Mouse (Mus musculus): ENCODE results near the gene Tex52.

The Tex52 gene

GRCm38 (mm10) chr6:128375192-128375591, at the start of gene Tex52, which contains the start of gene Gm44596:
Gene Tex52 (plus strand): TSS chr6:128375456.
Gene Gm44596 (plus strand): TSS chr6:128375503.
- no peak for DNase-seq (ENCODE audit: low spot score in 2 of 2)

GRCm38 (mm10) chr6:128334397-128335124, 40.7 kb upstream of the Tex52 start:
- peak; percentile 50 to 80 for DNase-seq (ENCODE audit: low spot score in 2 of 2)

- no peak for DNase-seq (ENCODE audit: low spot score in 2 of 2)
Observed at GRCm38 (mm10) chr6:128337467-128337866, 37.8 kb upstream of the Tex52 start.

- DNase-seq (ENCODE audit: low spot score in 2 of 2): no peak
Observed at GRCm38 (mm10) chr6:128338876-128339275, 36.4 kb upstream of the Tex52 start.

GRCm38 (mm10) chr6:128341956-128342723, 33.1 kb upstream of the Tex52 start:
- DNase-seq (ENCODE audit: low spot score in 2 of 2): no peak

- no peak for DNase-seq (ENCODE audit: low spot score in 2 of 2)
Observed at GRCm38 (mm10) chr6:128345623-128346022, 29.6 kb upstream of the Tex52 start.

GRCm38 (mm10) chr6:128346782-128347181, 28.5 kb upstream of the Tex52 start:
- DNase-seq (ENCODE audit: low spot score in 2 of 2): no peak

- no peak for DNase-seq (ENCODE audit: low spot score in 2 of 2)
Observed at GRCm38 (mm10) chr6:128349711-128350110, 25.5 kb upstream of the Tex52 start.

- no peak for DNase-seq (ENCODE audit: low spot score in 2 of 2)
Observed at GRCm38 (mm10) chr6:128354140-128354539, 21.1 kb upstream of the Tex52 start.

- no peak for DNase-seq (ENCODE audit: low spot score in 2 of 2)
Observed at GRCm38 (mm10) chr6:128355201-128355681, 20.0 kb upstream of the Tex52 start.

- DNase-seq (ENCODE audit: low spot score in 2 of 2): peak; percentile 85 to 91
Observed at GRCm38 (mm10) chr6:128355726-128356416, 19.4 kb upstream of the Tex52 start, which contains the start of gene Tulp3. Gene Tulp3 (minus strand): TSS chr6:128355851.

- peak; percentile 65 to 85 for DNase-seq (ENCODE audit: low spot score in 2 of 2)
Observed at GRCm38 (mm10) chr6:128358999-128359398, 16.3 kb upstream of the Tex52 start.

GRCm38 (mm10) chr6:128361901-128362300, 13.4 kb upstream of the Tex52 start:
- no peak for DNase-seq (ENCODE audit: low spot score in 2 of 2)

- peak; percentile 87 to 93 for DNase-seq (ENCODE audit: low spot score in 2 of 2)
Observed at GRCm38 (mm10) chr6:128362381-128363006, 12.8 kb upstream of the Tex52 start, which contains the start of the genes Rhno1 and Foxm1. Gene Rhno1 (minus strand): TSS chr6:128362911. Gene Foxm1 (plus strand): TSS chr6:128362967.

GRCm38 (mm10) chr6:128363007-128363825, 12.0 kb upstream of the Tex52 start:
- DNase-seq (ENCODE audit: low spot score in 2 of 2): no peak

- DNase-seq (ENCODE audit: low spot score in 2 of 2): no peak
Observed at GRCm38 (mm10) chr6:128364721-128365120, 10.5 kb upstream of the Tex52 start.

GRCm38 (mm10) chr6:128366466-128366865, 8.8 kb upstream of the Tex52 start:
- no peak for DNase-seq (ENCODE audit: low spot score in 2 of 2)

GRCm38 (mm10) chr6:128370040-128370439, 5.2 kb upstream of the Tex52 start:
- DNase-seq (ENCODE audit: low spot score in 2 of 2): no peak

GRCm38 (mm10) chr6:128376371-128377085, 1.3 kb downstream of the Tex52 start:
- no peak for DNase-seq (ENCODE audit: low spot score in 2 of 2)

- no peak for DNase-seq (ENCODE audit: low spot score in 2 of 2)
Observed at GRCm38 (mm10) chr6:128379636-128380035, 4.4 kb downstream of the Tex52 start.
